Mouse (Mus musculus): ENCODE data around the gene Lzts3. TPM values are rescaled to one million over a fixed set of nuclear protein-coding genes. Genes with fewer than 3 reads are reported as not detected.
A peak's percentile ranks its signal among the peaks of the same experiment; 100 is the strongest.

Lzts3 gene
- polyA plus RNA-seq (2011; ENCODE audit: insufficient read depth, insufficient read length, low read depth, missing spikeins) = 2.4 and 2.8 TPM in 2 replicates

DNA sequence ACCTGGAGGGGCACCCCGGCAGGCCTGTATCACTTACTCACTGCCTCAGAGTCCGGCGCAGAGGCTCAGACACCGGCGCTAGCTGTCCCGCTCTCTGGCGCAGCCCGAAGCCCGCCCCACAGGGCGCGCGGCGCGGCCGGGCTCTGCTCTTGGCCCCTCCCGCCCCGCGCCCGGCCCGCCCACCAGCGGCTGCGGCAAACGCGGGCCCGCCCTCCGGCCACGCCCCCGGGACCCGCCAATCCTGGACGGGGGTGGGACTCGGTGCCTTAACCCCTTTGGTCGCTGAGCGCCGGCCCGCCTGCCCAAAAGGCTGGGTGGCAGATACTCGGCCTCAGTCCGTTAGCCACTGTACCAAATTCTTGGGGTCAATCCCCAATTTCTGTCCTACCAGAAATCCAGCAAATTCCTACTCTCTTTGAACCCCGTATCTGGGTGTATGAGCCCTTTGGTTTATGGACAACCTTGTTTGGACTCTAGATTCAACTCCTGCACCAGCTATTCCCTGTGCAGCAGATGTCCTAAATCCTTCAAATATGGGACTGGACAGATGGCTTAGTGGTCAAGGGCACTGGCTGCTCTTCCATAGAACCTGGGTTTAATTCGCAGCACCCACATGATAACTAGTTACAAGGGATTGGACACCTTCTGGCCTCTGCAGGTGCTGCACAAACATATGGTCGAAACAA is at the start of gene Lzts3:
TSS of gene Lzts3 (minus strand) at position 120 of the 686 bp plus-strand sequence.
- Histone ChIP-seq H3K9me3 (replicated peaks; ENCODE audit: control insufficient read depth, insufficient read depth, low read length, poor library complexity, severe bottlenecking) (no peaks in the 10 kb centered on the region), H3K36me3 (ENCODE audit: control insufficient read depth, insufficient read depth, low read length, poor library complexity, severe bottlenecking) (no peaks in the 10 kb centered on the region), H3K27ac (ENCODE audit: insufficient read depth, low read length) (no peak within 1 kb of the TSS), H3K4me1 (ENCODE audit: control insufficient read depth, insufficient read depth, low read length) (no peaks in the 10 kb centered on the region), H3K4me3 (ENCODE audit: low read depth, low read length) (peak within 1 kb of the TSS; percentile 86), H3K27me3 (ENCODE audit: control insufficient read depth, insufficient read depth, low read length, poor library complexity, severe bottlenecking) (no peaks in the 10 kb centered on the region), H3K9ac (ENCODE audit: low read depth, poor library complexity, severe bottlenecking) (peak within 1 kb of the TSS; percentile 65)
- no peak for TF ChIP-seq EP300 (IDR thresholded peaks at IDR 0.05; ENCODE audit: insufficient read depth, low read depth, low read length)

DNA sequence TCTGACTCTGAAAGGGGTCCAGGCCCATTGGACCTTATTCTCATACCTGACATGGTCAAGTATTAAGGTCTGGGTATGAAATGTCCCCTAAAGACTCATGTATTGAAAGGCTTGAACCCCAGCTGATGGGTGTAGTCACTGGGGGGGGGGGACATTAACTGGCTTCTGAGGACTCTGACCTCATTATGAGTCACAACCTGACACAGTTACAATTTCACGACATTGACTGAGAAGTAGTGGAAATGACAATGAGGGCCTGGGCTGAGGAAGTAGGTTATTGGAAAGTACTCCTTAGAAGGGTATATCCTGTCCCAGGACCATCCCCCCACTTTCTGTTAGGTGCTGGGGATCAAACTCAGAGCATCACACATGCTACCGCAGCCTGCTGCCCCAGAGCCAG is 46.4 kb upstream of the Lzts3 start:
- no peak overlapping the region for H3K4me3 ChIP-seq (ENCODE audit: low read depth, low read length)
- H3K27ac ChIP-seq (ENCODE audit: insufficient read depth, low read length) = no peak overlapping the region
- TF ChIP-seq EP300 (IDR thresholded peaks at IDR 0.05; ENCODE audit: insufficient read depth, low read depth, low read length) (no peak), POLR2A (IDR thresholded peaks at IDR 0.05; ENCODE audit: insufficient read depth, low read length) (no peak), CTCF (IDR thresholded peaks at IDR 0.05; ENCODE audit: low read depth, low read length) (no peak)

DNA sequence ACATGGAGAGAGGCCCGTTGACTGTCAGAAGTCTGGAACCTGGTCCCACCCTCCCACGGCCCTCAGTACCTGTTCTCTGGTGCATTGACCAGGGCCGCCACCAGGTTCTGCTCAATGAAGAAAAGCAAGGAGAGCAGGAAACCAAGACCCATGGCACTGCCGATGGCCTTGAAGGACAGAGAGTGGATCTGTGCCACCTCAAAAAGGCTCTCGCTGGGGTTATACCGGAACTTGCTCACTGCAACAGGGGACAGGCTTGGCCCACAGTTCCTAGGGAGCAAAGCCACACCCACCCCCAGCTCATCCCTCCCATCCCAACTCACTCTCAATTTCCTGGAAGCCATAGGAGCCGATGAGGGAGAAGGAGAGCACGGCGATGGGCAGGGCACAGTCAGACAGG is 42.8 kb upstream of the Lzts3 start:
- no peaks in the 10 kb centered on the region for H3K4me1 ChIP-seq (ENCODE audit: control insufficient read depth, insufficient read depth, low read length)
- H3K27me3 ChIP-seq (ENCODE audit: control insufficient read depth, insufficient read depth, low read length, poor library complexity, severe bottlenecking) = no peaks in the 10 kb centered on the region
- no peaks in the 10 kb centered on the region for H3K9me3 ChIP-seq (replicated peaks; ENCODE audit: control insufficient read depth, insufficient read depth, low read length, poor library complexity, severe bottlenecking)
- H3K9ac ChIP-seq (ENCODE audit: low read depth, poor library complexity, severe bottlenecking) = no peak overlapping the region
- H3K27ac ChIP-seq (ENCODE audit: insufficient read depth, low read length) = no peak overlapping the region
- no peak overlapping the region for H3K4me3 ChIP-seq (ENCODE audit: low read depth, low read length)
- H3K36me3 ChIP-seq (ENCODE audit: control insufficient read depth, insufficient read depth, low read length, poor library complexity, severe bottlenecking) = 0 out of 2 replicates have a peak, but pooled peaks cover 2% of the 10 kb centered on the region
- no peak for TF ChIP-seq POLR2A (IDR thresholded peaks at IDR 0.05; ENCODE audit: insufficient read depth, low read length)
- no peak for TF ChIP-seq EP300 (IDR thresholded peaks at IDR 0.05; ENCODE audit: insufficient read depth, low read depth, low read length)
- TF ChIP-seq CTCF (IDR thresholded peaks at IDR 0.05; ENCODE audit: low read depth, low read length) = no peak

More for the DNA sequence above, 46.4 kb upstream of the Lzts3 start:
- Histone ChIP-seq H3K9me3 (replicated peaks; ENCODE audit: control insufficient read depth, insufficient read depth, low read length, poor library complexity, severe bottlenecking) (no peaks in the 10 kb centered on the region), H3K27me3 (ENCODE audit: control insufficient read depth, insufficient read depth, low read length, poor library complexity, severe bottlenecking) (no peaks in the 10 kb centered on the region), H3K36me3 (ENCODE audit: control insufficient read depth, insufficient read depth, low read length, poor library complexity, severe bottlenecking) (no peaks in the 10 kb centered on the region), H3K4me1 (ENCODE audit: control insufficient read depth, insufficient read depth, low read length) (peaks cover 3% of the 10 kb centered on the region), H3K9ac (ENCODE audit: low read depth, poor library complexity, severe bottlenecking) (no peak overlapping the region)

DNA sequence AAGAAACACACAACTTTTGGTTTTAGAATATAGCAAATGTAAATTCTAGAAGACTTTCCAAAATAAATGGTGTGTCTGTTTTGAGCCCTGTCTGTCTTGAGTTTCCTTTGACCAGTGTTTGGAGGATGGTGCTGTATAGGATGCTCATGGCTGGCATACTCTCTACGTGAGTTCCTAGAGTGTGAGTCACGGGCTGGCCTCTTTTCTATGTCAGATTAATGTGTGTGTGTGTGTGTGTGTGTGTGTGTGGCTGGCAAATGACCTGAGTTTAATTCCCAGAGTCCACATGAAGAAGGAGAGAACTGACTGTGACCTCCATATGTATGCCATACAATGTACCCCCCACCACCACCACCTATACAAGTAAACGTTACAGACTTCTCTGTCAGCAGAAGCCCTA is 38.9 kb upstream of the Lzts3 start:
- no peaks in the 10 kb centered on the region for H3K9me3 ChIP-seq (replicated peaks; ENCODE audit: control insufficient read depth, insufficient read depth, low read length, poor library complexity, severe bottlenecking)
- peaks cover 25% of the 10 kb centered on the region for H3K36me3 ChIP-seq (ENCODE audit: control insufficient read depth, insufficient read depth, low read length, poor library complexity, severe bottlenecking)
- H3K27ac ChIP-seq (ENCODE audit: insufficient read depth, low read length) = no peak overlapping the region
- no peaks in the 10 kb centered on the region for H3K27me3 ChIP-seq (ENCODE audit: control insufficient read depth, insufficient read depth, low read length, poor library complexity, severe bottlenecking)
- TF ChIP-seq EP300 (IDR thresholded peaks at IDR 0.05; ENCODE audit: insufficient read depth, low read depth, low read length) (no peak), POLR2A (IDR thresholded peaks at IDR 0.05; ENCODE audit: insufficient read depth, low read length) (no peak), CTCF (IDR thresholded peaks at IDR 0.05; ENCODE audit: low read depth, low read length) (no peak)
- H3K9ac ChIP-seq (ENCODE audit: low read depth, poor library complexity, severe bottlenecking) = no peak overlapping the region
- H3K4me1 ChIP-seq (ENCODE audit: control insufficient read depth, insufficient read depth, low read length) = no peaks in the 10 kb centered on the region
- H3K4me3 ChIP-seq (ENCODE audit: low read depth, low read length) = no peak overlapping the region

DNA sequence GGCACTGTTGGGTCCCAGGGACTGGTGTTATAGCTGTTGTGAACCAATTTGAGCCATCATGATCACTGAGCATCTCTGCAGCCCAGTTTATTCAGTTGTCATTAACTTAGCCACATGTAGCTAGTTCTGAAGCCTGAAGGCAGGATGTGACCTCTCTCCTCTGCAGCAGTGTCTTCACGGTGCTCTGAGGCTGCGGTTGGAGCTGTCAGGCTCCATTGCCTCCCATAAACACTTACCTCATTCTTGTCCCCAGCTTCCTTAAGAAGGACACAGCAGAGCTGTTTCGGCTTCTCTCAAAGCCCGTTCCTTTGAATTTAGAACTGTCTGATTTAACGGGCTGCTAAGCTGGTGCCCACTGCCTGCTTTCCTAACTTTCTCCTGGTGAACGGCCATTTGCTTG is 37.3 kb upstream of the Lzts3 start:
- Histone ChIP-seq H3K27me3 (ENCODE audit: control insufficient read depth, insufficient read depth, low read length, poor library complexity, severe bottlenecking) (no peaks in the 10 kb centered on the region), H3K9ac (ENCODE audit: low read depth, poor library complexity, severe bottlenecking) (no peak overlapping the region), H3K27ac (ENCODE audit: insufficient read depth, low read length) (no peak overlapping the region), H3K36me3 (ENCODE audit: control insufficient read depth, insufficient read depth, low read length, poor library complexity, severe bottlenecking) (peaks cover 39% of the 10 kb centered on the region), H3K4me3 (ENCODE audit: low read depth, low read length) (no peak overlapping the region), H3K4me1 (ENCODE audit: control insufficient read depth, insufficient read depth, low read length) (no peaks in the 10 kb centered on the region), H3K9me3 (replicated peaks; ENCODE audit: control insufficient read depth, insufficient read depth, low read length, poor library complexity, severe bottlenecking) (no peaks in the 10 kb centered on the region)
- TF ChIP-seq POLR2A (IDR thresholded peaks at IDR 0.05; ENCODE audit: insufficient read depth, low read length) = no peak
- TF ChIP-seq EP300 (IDR thresholded peaks at IDR 0.05; ENCODE audit: insufficient read depth, low read depth, low read length) = no peak
- TF ChIP-seq CTCF (IDR thresholded peaks at IDR 0.05; ENCODE audit: low read depth, low read length) = no peak

DNA sequence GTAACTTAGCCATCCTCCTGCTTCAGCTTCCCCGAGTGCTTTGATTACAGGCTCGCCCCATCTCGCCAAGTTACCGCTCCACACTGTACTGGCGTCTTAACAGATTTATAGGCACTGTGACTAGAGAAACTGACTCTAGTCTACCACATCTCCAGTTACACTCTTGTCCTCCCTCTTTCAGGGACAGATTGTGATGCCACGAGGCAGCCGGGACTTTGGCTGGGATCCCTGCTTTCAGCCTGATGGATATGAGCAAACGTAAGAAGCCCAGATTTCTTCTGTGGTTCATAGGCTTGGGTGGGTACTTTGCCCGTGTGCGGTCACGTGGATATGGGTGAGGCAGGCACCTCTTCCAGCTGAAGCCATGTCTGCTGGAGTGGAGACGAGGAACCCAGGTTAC is 36.6 kb upstream of the Lzts3 start:
- no peak overlapping the region for H3K9ac ChIP-seq (ENCODE audit: low read depth, poor library complexity, severe bottlenecking)
- peaks cover 41% of the 10 kb centered on the region for H3K36me3 ChIP-seq (ENCODE audit: control insufficient read depth, insufficient read depth, low read length, poor library complexity, severe bottlenecking)
- H3K27ac ChIP-seq (ENCODE audit: insufficient read depth, low read length) = no peak overlapping the region
- H3K4me1 ChIP-seq (ENCODE audit: control insufficient read depth, insufficient read depth, low read length) = no peaks in the 10 kb centered on the region
- no peaks in the 10 kb centered on the region for H3K27me3 ChIP-seq (ENCODE audit: control insufficient read depth, insufficient read depth, low read length, poor library complexity, severe bottlenecking)
- no peak for TF ChIP-seq EP300 (IDR thresholded peaks at IDR 0.05; ENCODE audit: insufficient read depth, low read depth, low read length)
- TF ChIP-seq CTCF (IDR thresholded peaks at IDR 0.05; ENCODE audit: low read depth, low read length) = no peak
- H3K4me3 ChIP-seq (ENCODE audit: low read depth, low read length) = no peak overlapping the region
- H3K9me3 ChIP-seq (replicated peaks; ENCODE audit: control insufficient read depth, insufficient read depth, low read length, poor library complexity, severe bottlenecking) = no peaks in the 10 kb centered on the region

Data from ES-Bruce4 (cell line).